Mouse (Mus musculus) testis, adult 2 months (tissue): ENCODE measurements around the gene Smco2.

ENCODE experiments used
- CTCF ChIP-seq: fragments of 200-500 bp; IDR thresholded peaks from 2 replicates; pipeline ENCODE4 v1.5.1; 2012; ENCODE audit warnings: low read depth, mild to moderate bottlenecking, inconsistent platforms, low read length, moderate library complexity; ENCODE audit not compliant: control insufficient read depth, insufficient read depth, insufficient replicate concordance
- POLR2A ChIP-seq: fragments of 200-500 bp; IDR thresholded peaks from 2 replicates; pipeline ENCODE4 v1.6.1; 2012; ENCODE audit warnings: low read depth, mild to moderate bottlenecking, inconsistent platforms, low read length, moderate library complexity; ENCODE audit not compliant: control insufficient read depth

- TF ChIP-seq CTCF (no peak), POLR2A (no peak)
Measured at GRCm38 (mm10) chr6:146845347-146845746, 4.6 kb upstream of the Smco2 start.
